Mouse (Mus musculus): Measurements from ENCODE around the gene Gprin1. TPM values are rescaled to one million over a fixed set of nuclear protein-coding genes. Genes with fewer than 3 reads are reported as not detected.

Gene Gprin1
- total and polyA plus RNA-seq, 2 experiments from 2014 or later: 19.9 to 146 TPM

- H3K4me3 ChIP-seq (ENCODE audit: low read length): no peak overlapping the region
- H3K9me3 ChIP-seq (ENCODE audit: low read length): no peaks in the 10 kb centered on the region
- no peaks in the 10 kb centered on the region for H3K36me3 ChIP-seq (ENCODE audit: insufficient read depth, low read length)
- H3K4me1 ChIP-seq (ENCODE audit: insufficient read depth, low read length): peaks cover 33% of the 10 kb centered on the region
- H3K9ac ChIP-seq (replicated peaks; ENCODE audit: low read length): no peak overlapping the region
- H3K27ac ChIP-seq: peak overlapping the region; percentile 92
- DNase-seq (ENCODE audit: low spot score) (peak; percentile 58), ATAC-seq (no peak)
- no peak for TF ChIP-seq CTCF (IDR thresholded peaks at IDR 0.05; ENCODE audit: low read depth)
- 11% methylated on average over 9 of the region's 9 CpGs for WGBS
- peak overlapping the region; percentile 14; the same call in 1 of the 2 replicates for H3K4me2 ChIP-seq (ENCODE audit: low read depth, low read length)
- H3K27me3 ChIP-seq (ENCODE audit: insufficient read depth, low read length): no peaks in the 10 kb centered on the region
Measured at GRCm38 (mm10) chr13:54755201-54755830, 5.6 kb upstream of the Gprin1 start.

- H3K4me2 ChIP-seq (ENCODE audit: low read depth, low read length): peak overlapping the region; percentile 18; the same call in 1 of the 2 replicates
- H3K27ac ChIP-seq: peak overlapping the region; percentile 92
- H3K36me3 ChIP-seq (ENCODE audit: insufficient read depth, low read length): no peaks in the 10 kb centered on the region
- H3K9ac ChIP-seq (replicated peaks; ENCODE audit: low read length): no peak overlapping the region
- ATAC-seq (no peak), DNase-seq (ENCODE audit: low spot score) (no peak)
- H3K4me1 ChIP-seq (ENCODE audit: insufficient read depth, low read length): peaks cover 25% of the 10 kb centered on the region
- no peak overlapping the region for H3K4me3 ChIP-seq (ENCODE audit: low read length)
- WGBS: 30% methylated on average over 12 of the region's 12 CpGs
- no peak for TF ChIP-seq CTCF (IDR thresholded peaks at IDR 0.05; ENCODE audit: low read depth)
- H3K27me3 ChIP-seq (ENCODE audit: insufficient read depth, low read length): no peaks in the 10 kb centered on the region
- no peaks in the 10 kb centered on the region for H3K9me3 ChIP-seq (ENCODE audit: low read length)
Measured at GRCm38 (mm10) chr13:54754169-54755080, 4.8 kb upstream of the Gprin1 start.

DNA sequence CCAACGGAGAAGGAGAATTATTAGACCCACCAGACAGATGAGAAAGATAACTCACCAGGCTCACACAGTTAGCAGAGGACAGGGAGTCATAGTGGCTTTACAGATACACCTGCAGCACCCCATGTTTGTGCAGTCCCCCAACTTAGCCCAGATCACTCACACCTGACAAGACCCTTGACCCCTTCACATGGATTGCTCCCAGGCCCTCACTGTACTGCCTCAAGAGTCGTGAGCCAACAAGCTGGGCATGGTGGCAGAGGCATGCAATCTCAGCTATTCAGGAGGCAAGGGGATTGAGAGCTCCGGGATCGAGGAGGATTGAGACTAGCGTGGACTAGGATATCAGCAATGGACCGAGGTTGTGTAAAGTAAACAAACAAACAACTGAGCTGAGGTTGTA lies 4.1 kb upstream of the Gprin1 start:
- H3K27me3 ChIP-seq (ENCODE audit: insufficient read depth, low read length): no peaks in the 10 kb centered on the region
- 70% methylated on average over 6 of the region's 6 CpGs for WGBS
- H3K4me2 ChIP-seq (ENCODE audit: low read depth, low read length): no peak overlapping the region
- H3K4me1 ChIP-seq (ENCODE audit: insufficient read depth, low read length): peaks cover 19% of the 10 kb centered on the region
- H3K9me3 ChIP-seq (ENCODE audit: low read length): no peaks in the 10 kb centered on the region
- no peak overlapping the region for H3K9ac ChIP-seq (replicated peaks; ENCODE audit: low read length)
- no peak overlapping the region for H3K4me3 ChIP-seq (ENCODE audit: low read length)
- no peaks in the 10 kb centered on the region for H3K36me3 ChIP-seq (ENCODE audit: insufficient read depth, low read length)
- no peak for TF ChIP-seq CTCF (IDR thresholded peaks at IDR 0.05; ENCODE audit: low read depth)
- no peak for ATAC-seq
- no peak for DNase-seq (ENCODE audit: low spot score)
- peak overlapping the region; percentile 92; the same call in 1 of the 2 replicates for H3K27ac ChIP-seq

- Histone ChIP-seq H3K27ac (no peak overlapping the region), H3K36me3 (ENCODE audit: insufficient read depth, low read length) (no peaks in the 10 kb centered on the region), H3K9ac (replicated peaks; ENCODE audit: low read length) (no peak overlapping the region), H3K9me3 (ENCODE audit: low read length) (no peaks in the 10 kb centered on the region), H3K4me1 (ENCODE audit: insufficient read depth, low read length) (peaks cover 25% of the 10 kb centered on the region), H3K27me3 (ENCODE audit: insufficient read depth, low read length) (no peaks in the 10 kb centered on the region), H3K4me3 (ENCODE audit: low read length) (no peak overlapping the region), H3K4me2 (ENCODE audit: low read depth, low read length) (no peak overlapping the region)
- DNase-seq (ENCODE audit: low spot score) (no peak), ATAC-seq (no peak)
- WGBS: 45% methylated on average over 10 of the region's 10 CpGs
- no peak for TF ChIP-seq CTCF (IDR thresholded peaks at IDR 0.05; ENCODE audit: low read depth)
Measured at GRCm38 (mm10) chr13:54752656-54753055, 3.0 kb upstream of the Gprin1 start.

GRCm38 (mm10) chr13:54750699-54751098 lies 1.0 kb upstream of the Gprin1 start:
- no peak for TF ChIP-seq CTCF (IDR thresholded peaks at IDR 0.05; ENCODE audit: low read depth)
- no peak for DNase-seq (ENCODE audit: low spot score)
- H3K4me3 ChIP-seq (ENCODE audit: low read length): no peak overlapping the region
- 15% methylated on average over 8 of the region's 8 CpGs for WGBS
- ATAC-seq: no peak
- no peaks in the 10 kb centered on the region for H3K9me3 ChIP-seq (ENCODE audit: low read length)
- peaks cover 34% of the 10 kb centered on the region for H3K4me1 ChIP-seq (ENCODE audit: insufficient read depth, low read length)
- no peaks in the 10 kb centered on the region for H3K36me3 ChIP-seq (ENCODE audit: insufficient read depth, low read length)
- H3K27ac ChIP-seq: no peak overlapping the region
- no peaks in the 10 kb centered on the region for H3K27me3 ChIP-seq (ENCODE audit: insufficient read depth, low read length)
- H3K9ac ChIP-seq (replicated peaks; ENCODE audit: low read length): no peak overlapping the region
- H3K4me2 ChIP-seq (ENCODE audit: low read depth, low read length): no peak overlapping the region

DNA sequence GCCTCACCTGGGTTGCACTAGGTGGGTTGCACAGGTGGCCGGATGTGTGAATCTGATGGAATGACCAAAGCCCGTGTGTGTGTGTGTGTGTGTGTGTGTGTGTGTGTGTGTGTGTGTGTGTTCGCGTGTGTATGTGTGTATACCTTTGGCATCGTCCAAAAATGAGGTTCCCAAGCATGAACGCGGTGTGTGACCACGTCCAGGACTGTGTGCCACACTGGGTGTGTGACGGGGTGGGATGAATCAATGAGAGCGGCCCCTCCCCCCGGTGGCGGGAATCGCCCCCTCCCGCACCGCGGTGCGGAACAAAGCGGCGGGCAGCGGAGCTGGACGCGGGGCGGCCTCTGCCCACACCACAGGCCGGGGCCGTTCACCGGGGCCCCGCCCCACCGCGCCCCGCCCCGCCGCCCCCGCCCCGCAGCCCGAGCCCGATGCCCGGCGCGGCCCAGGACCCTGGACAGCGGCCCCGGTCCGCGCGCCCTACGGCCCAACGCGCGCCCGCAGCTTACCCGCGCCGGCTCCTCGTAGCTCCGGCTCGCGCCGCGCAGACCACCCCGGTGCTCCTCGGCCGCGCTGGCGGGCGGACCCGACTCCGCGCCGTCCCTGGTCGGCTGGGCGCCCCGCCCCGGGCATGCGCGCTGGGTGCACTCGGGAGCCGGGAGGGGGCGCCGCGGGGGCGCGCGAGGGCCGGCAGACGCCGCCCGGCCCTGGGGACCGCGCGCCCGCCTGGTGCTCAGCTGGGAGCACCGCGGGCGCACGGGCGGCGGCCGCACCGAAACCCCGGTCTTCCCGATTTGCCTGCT lies 412 bp downstream of the Gprin1 start:
- TF ChIP-seq CTCF (IDR thresholded peaks at IDR 0.05; ENCODE audit: low read depth): no peak
- H3K27ac ChIP-seq: peak overlapping the region; percentile 94
- H3K4me1 ChIP-seq (ENCODE audit: insufficient read depth, low read length): peaks cover 25% of the 10 kb centered on the region; the same call in 1 of the 2 replicates
- H3K9ac ChIP-seq (replicated peaks; ENCODE audit: low read length): peak overlapping the region; percentile 84
- 2% methylated on average over 57 of the region's 100 CpGs for WGBS
- DNase-seq (ENCODE audit: low spot score) (peak; percentile 91), ATAC-seq (peak; percentile 82)
- no peaks in the 10 kb centered on the region for H3K36me3 ChIP-seq (ENCODE audit: insufficient read depth, low read length)
- peak overlapping the region; percentile 63 for H3K4me3 ChIP-seq (ENCODE audit: low read length)
- peak overlapping the region; percentile 61 for H3K4me2 ChIP-seq (ENCODE audit: low read depth, low read length)
- H3K9me3 ChIP-seq (ENCODE audit: low read length): no peaks in the 10 kb centered on the region
- H3K27me3 ChIP-seq (ENCODE audit: insufficient read depth, low read length): no peaks in the 10 kb centered on the region
